Mouse (Mus musculus): Measurements from ENCODE around the gene Defb30. TPM values are rescaled to one million over a fixed set of nuclear protein-coding genes. Genes with fewer than 3 reads are reported as not detected.

Gene Defb30
- total RNA-seq, 2 experiments from 2014 or later, result not detected

Other genes starting within 250 kb of the Defb30 start
- gene Wdfy2, start 212.3 kb downstream of the Defb30 start, total RNA-seq (2021), result 10 to 100 TPM; 25.5 to 29.0 TPM
- not detected for gene Defb48, start 65.5 kb downstream of the Defb30 start, total RNA-seq (2021)
- gene Defb47, start 51.9 kb downstream of the Defb30 start, total RNA-seq (2021), result not detected
- gene Defb43, start 38.2 kb downstream of the Defb30 start, total RNA-seq (2021), result not detected
- 1 to 10 TPM; 1.9 to 3.9 TPM for gene Defb42, start 3.0 kb downstream of the Defb30 start, total RNA-seq (2021)

Data from adrenal gland, postnatal 10 days (tissue).